Mouse (Mus musculus) stomach, postnatal 0 days (tissue): ENCODE data around the gene Hba-a2.

Experiments
- CTCF ChIP-seq: IDR thresholded peaks from 2 replicates; pipeline ENCODE4 v1.5.1; 2016; ENCODE audit warnings: antibody characterized with exemption, low read depth, mild to moderate bottlenecking, moderate library complexity
- EP300 ChIP-seq: optimal IDR thresholded peaks from 2 replicates; pipeline ENCODE3; 2016; ENCODE audit warnings: antibody characterized with exemption

DNA sequence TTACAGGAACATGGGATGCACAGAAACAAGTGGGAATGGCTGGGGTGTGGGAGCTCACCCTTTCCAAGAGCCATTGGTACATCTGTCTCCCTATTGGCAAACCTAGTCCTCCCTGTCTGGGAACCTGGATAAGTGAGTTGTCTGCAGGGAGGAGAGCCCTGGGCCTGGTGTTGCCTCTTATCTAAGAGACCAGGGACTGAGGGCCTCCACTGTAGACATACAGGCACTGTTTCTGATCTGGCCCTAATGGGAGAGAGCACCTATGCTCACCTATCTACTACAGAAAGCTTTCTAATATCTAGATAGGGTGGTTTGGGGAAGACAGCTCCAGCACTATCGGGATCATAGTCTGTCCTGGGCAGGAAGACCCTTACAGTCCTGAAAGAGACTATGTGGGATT lies 40.1 kb upstream of the Hba-a2 start:
- TF ChIP-seq CTCF (no peak), EP300 (no peak)
